Mouse (Mus musculus) natural killer cell, adult 2 months (primary cell): ENCODE measurements at regions not wholly inside any gene's neighbourhood (a gene's known extent, or its start where the extent isn't known, plus 50 kb on each side); places are given as distances from the start of the nearest gene placed in this dataset.
"Not testable (repeated sequence)": the region's sequence is repeated elsewhere in the genome, so short reads cannot be mapped to it uniquely, and the experiment has no call there.

Source experiments
- DNase-seq, 2 experiments: peaks; one replicate each; pipeline ENCODE4 v3.0.0; 2022; ENCODE audit warnings: low spot score in 2 of 2

DNA sequence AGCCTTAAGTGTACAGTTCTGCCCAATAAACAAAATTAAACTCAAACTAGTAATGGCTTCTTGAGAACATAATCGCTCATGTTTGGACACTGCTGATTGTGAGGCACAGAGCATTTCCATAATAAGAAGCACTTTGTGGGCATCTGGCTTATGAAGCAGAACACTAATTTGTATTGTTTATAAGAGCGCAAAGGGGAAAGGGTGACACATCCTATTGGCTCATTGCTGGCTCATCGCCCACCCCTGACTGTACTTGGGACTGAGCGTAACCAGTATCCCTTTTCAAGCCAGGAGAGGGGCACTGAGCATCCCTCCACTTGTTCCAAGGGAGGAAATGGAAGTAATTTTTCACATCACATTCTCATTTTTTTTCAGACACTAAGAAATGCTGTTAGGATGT lies 288.0 kb downstream of the Sfmbt2 start:
- DNase-seq = no peak

GRCm38 (mm10) chr2:10667915-10668314 lies 297.6 kb downstream of the Sfmbt2 start:
- DNase-seq = not testable (repeated sequence)

GRCm38 (mm10) chr2:10670423-10671298 lies 300.4 kb downstream of the Sfmbt2 start:
- DNase-seq = no peak

GRCm38 (mm10) chr2:10671299-10671632 lies 301.0 kb downstream of the Sfmbt2 start:
- no peak for DNase-seq

- no peak for DNase-seq
These were observed 301.9 kb downstream of the Sfmbt2 start for GRCm38 (mm10) chr2:10672196-10672595.

DNA sequence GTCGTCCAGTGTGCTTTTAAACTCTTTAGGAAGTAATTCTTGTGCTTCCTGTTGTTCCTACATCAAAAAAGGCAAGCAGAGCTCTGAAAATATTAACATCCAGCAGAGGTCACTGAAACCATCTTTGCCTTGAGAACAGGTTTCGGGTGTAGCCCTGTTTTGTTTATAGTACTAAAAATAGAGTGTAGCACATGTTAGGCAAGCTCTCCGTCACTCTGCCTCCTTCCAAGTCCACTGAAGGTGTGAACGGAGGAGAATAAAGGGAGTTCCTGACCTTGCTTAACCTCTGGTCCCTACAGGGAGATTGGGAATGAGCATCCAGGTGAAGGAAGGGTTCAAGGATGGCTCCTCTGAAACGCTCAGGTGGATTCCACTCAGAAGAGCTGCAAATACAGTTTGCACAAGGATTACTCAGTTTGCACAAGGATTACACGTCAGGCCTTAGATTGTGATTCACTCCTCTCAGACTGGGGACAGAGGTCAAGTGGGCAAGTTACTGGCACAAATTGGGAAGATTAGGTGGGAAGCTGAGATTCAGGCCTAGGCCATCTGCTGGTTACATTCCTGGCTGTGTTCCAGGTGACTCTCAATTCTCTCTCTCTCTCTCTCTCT lies 304.5 kb downstream of the Sfmbt2 start:
- no peak for DNase-seq

- DNase-seq = no peak
These were observed 331.1 kb downstream of the Sfmbt2 start for GRCm38 (mm10) chr2:10701459-10701858.

DNA sequence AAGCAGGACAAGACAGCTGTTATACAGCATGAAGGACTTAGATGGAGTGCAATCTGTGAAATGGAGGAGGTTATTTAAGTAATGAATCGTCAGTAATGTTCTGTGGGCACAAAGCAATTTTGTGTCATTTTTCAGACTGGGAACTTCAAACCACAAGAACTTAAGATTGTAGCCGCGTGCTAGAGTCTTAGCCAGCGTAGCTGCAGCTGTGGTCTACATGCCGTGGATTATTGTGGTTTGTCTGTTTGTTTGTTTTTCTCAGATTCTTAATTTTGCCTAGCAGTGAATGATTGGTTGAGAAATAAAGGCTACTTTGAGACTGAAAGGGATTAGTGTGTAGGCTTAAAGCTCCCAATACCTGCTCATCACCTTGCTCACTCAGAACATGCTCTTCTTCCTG lies 348.1 kb downstream of the Sfmbt2 start:
- DNase-seq = no peak

GRCm38 (mm10) chr2:10734337-10734736 lies 364.0 kb downstream of the Sfmbt2 start:
- DNase-seq = not testable (repeated sequence)

GRCm38 (mm10) chr2:10736696-10737457 lies 366.6 kb downstream of the Sfmbt2 start:
- DNase-seq = no peak

DNA sequence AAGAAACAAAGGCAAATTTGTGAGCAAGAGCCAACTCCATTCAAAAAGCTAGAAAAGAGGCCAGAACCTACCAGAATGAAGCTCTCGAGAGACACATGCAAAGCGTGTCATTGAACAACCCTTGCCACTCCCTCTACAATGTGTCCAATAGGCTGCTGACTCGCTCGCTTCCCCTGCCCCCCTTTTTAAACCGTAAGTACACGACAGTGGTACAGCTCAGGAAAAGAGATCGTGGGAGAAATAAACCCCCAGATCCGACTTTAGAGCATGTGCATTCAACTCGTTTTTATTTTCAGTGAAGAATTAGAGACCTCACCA lies 367.1 kb downstream of the Sfmbt2 start:
- no peak for DNase-seq

- no peak for DNase-seq
These were observed 374.8 kb downstream of the Sfmbt2 start for GRCm38 (mm10) chr2:10745127-10745526.

DNA sequence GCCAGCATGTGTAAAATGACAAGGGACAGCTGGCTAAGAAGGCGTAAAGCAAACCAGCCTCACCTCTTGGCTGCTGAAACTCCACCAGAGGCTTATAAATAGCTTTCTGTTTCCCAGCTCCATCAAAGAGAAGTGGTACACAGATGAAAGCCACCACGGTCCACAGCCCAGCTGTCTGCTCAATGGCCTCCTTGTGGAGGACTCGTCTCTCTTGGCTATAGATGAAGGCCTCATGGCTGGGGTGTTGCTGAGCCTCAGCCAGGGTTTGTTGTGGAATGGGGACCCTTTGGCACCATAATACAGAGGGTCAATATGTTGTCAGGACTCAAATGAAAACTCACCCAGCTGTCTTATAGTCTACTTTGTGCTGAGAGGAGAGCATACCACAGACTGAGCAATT lies 385.1 kb downstream of the Sfmbt2 start:
- no peak for DNase-seq

DNA sequence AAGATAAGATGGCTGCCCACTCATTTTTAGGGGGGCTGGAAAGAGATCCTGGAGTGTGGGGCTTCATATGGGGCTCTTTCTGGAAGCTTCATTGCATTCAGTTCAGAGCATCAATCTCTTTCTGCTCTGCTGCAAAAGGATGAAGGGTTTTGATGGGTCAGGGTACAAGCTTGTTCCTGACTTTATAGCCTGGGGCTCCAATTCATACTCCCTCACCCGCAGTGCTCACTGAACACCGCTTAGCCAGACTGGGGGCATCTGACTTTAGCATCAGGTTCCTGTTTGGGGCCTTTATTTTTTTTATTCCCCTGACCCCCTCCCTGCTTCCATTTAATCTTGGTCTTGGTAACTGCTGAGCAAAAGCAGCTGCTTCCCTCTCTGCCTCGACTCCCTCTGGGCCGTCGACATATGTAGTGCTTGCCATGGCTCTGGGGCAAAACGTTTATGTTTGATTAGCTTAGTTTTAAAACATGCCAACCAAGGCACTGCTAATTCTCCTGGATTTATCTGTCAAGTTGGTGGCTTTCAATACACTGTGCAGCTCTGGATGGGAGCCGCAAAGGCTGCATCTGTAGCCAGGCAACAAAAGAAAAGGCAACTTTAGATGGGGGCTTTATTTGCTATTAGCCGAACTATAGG lies 387.0 kb downstream of the Sfmbt2 start:
- no peak for DNase-seq

DNA sequence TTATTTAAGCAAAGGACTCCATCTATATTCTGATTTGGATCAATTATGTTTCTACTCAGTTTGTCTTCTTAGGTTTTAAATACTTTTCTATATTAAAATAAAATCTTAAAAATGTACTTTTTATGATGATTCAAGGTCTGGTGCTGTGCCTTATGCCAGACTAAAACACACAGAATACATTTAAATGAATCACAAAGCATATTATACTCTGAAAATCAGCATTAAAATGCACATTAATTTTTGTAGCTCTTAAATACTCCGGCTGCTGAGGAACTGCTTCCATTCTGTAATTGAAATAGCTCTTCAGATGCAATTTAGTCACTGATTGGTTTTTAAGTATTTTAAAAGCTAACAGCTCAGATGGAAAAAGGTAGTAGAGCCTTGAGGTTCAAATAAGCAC lies 387.6 kb downstream of the Sfmbt2 start:
- DNase-seq = no peak

DNA sequence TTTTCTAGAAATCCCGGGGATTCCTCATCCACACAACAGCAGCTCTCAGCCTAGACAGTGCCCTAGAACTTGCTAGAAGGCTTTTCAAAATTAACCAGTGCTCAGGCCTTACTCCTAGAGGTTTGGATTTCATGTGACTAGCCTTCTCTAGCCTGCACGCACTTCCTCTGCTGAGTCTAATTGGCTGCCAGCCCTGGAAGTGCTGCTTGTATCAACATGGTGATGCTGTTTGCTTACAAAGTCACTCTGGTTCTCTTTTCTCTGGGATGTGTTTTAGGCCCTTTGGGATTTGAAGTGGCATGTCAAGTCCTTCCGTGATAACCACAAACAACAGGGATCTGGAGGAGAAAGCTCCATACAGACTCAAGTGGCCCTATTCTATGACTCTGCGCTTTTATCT lies 391.9 kb downstream of the Sfmbt2 start:
- no peak for DNase-seq

GRCm38 (mm10) chr2:10783071-10783470 lies 388.8 kb upstream of the Prkcq start:
- no peak for DNase-seq

- DNase-seq = no peak
These were observed 388.3 kb upstream of the Prkcq start for GRCm38 (mm10) chr2:10783594-10783993.

- DNase-seq = no peak
These were observed 387.6 kb upstream of the Prkcq start for GRCm38 (mm10) chr2:10784266-10784665.

- DNase-seq = no peak
These were observed 386.8 kb upstream of the Prkcq start for GRCm38 (mm10) chr2:10785156-10785555.

DNA sequence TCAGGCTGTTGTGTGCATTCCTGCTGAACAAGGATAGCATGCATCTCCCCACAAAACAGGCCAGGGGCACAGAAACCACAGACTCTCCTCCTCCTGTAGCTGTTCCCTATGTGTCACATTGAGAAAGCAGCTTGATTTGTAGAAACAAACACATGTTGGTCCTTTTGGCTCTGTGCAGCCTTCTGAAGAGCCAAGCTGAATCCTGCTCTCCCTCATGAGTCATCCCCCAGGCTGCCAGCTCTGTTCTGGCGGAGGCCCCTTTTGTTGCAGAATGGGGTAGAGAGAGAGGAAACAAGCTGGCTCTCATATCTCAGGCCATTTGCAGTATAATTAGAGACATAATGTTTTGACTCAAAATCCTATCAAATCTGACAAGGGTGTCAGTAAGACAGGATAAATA lies 383.4 kb upstream of the Prkcq start:
- no peak for DNase-seq

- no peak for DNase-seq
These were observed 380.7 kb upstream of the Prkcq start for GRCm38 (mm10) chr2:10791233-10791632.
